Mouse (Mus musculus): ENCODE data around the gene Stox2.

Stox2 gene

GRCm38 (mm10) chr8:47182292-47182691 lies 263.9 kb downstream of the Stox2 start:
- no peak for DNase-seq (ENCODE audit: low spot score)

GRCm38 (mm10) chr8:47181032-47181698 lies 265.0 kb downstream of the Stox2 start:
- DNase-seq (ENCODE audit: low spot score): no peak

GRCm38 (mm10) chr8:47180181-47180580 lies 266.0 kb downstream of the Stox2 start:
- DNase-seq (ENCODE audit: low spot score): no peak

- DNase-seq (ENCODE audit: low spot score): no peak
Measured at GRCm38 (mm10) chr8:47178785-47179184, 267.4 kb downstream of the Stox2 start.

- no peak for DNase-seq (ENCODE audit: low spot score)
Measured at GRCm38 (mm10) chr8:47173823-47174222, 272.3 kb downstream of the Stox2 start.

- DNase-seq (ENCODE audit: low spot score): no peak
Measured at GRCm38 (mm10) chr8:47172848-47173247, 273.3 kb downstream of the Stox2 start.

GRCm38 (mm10) chr8:47160688-47161087 lies 285.5 kb downstream of the Stox2 start:
- DNase-seq (ENCODE audit: low spot score): no peak

GRCm38 (mm10) chr8:47154521-47154920 lies 291.6 kb downstream of the Stox2 start:
- no peak for DNase-seq (ENCODE audit: low spot score)

GRCm38 (mm10) chr8:47145258-47145657 lies 300.9 kb downstream of the Stox2 start:
- no peak for DNase-seq (ENCODE audit: low spot score)

GRCm38 (mm10) chr8:47136047-47136446 lies 310.1 kb downstream of the Stox2 start:
- DNase-seq (ENCODE audit: low spot score): no peak

GRCm38 (mm10) chr8:47135586-47135985 lies 310.6 kb downstream of the Stox2 start:
- no peak for DNase-seq (ENCODE audit: low spot score)

- DNase-seq (ENCODE audit: low spot score): no peak
Measured at GRCm38 (mm10) chr8:47134736-47135135, 311.4 kb downstream of the Stox2 start.

GRCm38 (mm10) chr8:47133381-47133780 lies 312.8 kb downstream of the Stox2 start:
- DNase-seq (ENCODE audit: low spot score): no peak

Measured in testis, postnatal 14 days (tissue).